Mouse (Mus musculus): ENCODE results near the gene B4galnt1. TPM values are rescaled to one million over a fixed set of nuclear protein-coding genes. Genes with fewer than 3 reads are reported as not detected.
A peak's percentile ranks its signal among the peaks of the same experiment; 100 is the strongest.
"Not testable (repeated sequence)": the region's sequence is repeated elsewhere in the genome, so short reads cannot be mapped to it uniquely, and the experiment has no call there.

B4galnt1 gene
- polyA plus RNA-seq, 1 experiment from 2014 or later: 9.3 TPM

DNA sequence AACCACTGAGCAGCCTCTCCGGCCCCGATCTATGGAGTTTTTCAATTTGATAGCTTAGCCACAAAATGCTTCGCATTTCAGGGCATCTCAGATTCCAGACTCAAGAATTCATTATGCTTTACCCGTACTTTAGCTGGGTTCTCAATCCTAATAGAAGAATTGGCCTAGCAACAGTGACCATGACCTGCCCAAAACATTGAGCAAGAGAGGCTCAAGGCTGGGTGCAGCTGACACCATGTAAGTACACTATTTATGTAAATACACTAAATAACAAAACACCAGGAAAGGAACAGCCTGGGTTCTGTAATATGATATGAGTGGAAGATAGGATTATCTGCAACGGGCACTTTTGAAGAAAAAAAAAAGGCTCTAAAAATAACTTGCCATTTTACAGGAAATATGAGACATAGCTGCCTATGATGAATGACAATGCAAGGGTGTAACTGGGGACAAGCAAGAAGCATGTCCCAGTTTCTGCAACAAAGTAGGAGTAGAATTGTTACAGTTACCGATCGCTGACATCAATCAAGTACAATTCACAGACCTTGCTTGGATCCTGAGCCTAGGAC lies 37.2 kb upstream of the B4galnt1 start:
- 51% methylated on average over 7 of the region's 7 CpGs for WGBS (ENCODE audit: insufficient replicate concordance)
- peak overlapping the region; percentile 63 for H3K27ac ChIP-seq
- no peaks in the 10 kb centered on the region for H3K27me3 ChIP-seq
- H3K4me1 ChIP-seq (replicated peaks): peaks cover 60% of the 10 kb centered on the region
- no peak for ATAC-seq (ENCODE audit: low read depth)
- no peak overlapping the region for H3K4me3 ChIP-seq (replicated peaks)
- no peaks in the 10 kb centered on the region for H3K36me3 ChIP-seq
- H3K9ac ChIP-seq: peak overlapping the region; percentile 11; the same call in 1 of the 2 replicates
- H3K9me3 ChIP-seq (replicated peaks): no peaks in the 10 kb centered on the region
- no peak for DNase-seq
- H3K4me2 ChIP-seq: no peak overlapping the region

- no peak for ATAC-seq (ENCODE audit: low read depth)
- H3K36me3 ChIP-seq: no peaks in the 10 kb centered on the region
- 51% methylated on average over 4 of the region's 4 CpGs for whole genome bisulfite sequencing (ENCODE audit: insufficient replicate concordance)
These were observed 35.6 kb upstream of the B4galnt1 start for GRCm38 (mm10) chr10:127129431-127129830.

GRCm38 (mm10) chr10:127132469-127132868 lies 32.6 kb upstream of the B4galnt1 start:
- no peak overlapping the region for H3K4me3 ChIP-seq (replicated peaks)
- H3K4me2 ChIP-seq: no peak overlapping the region
- no peak for ATAC-seq (ENCODE audit: low read depth)
- no peaks in the 10 kb centered on the region for H3K27me3 ChIP-seq
- H3K27ac ChIP-seq: no peak overlapping the region
- no peak for DNase-seq
- H3K9ac ChIP-seq: no peak overlapping the region
- peaks cover 47% of the 10 kb centered on the region for H3K4me1 ChIP-seq (replicated peaks)
- no peaks in the 10 kb centered on the region for H3K36me3 ChIP-seq
- H3K9me3 ChIP-seq (replicated peaks): no peaks in the 10 kb centered on the region
- WGBS (ENCODE audit: insufficient replicate concordance): 62% methylated on average over 5 of the region's 5 CpGs

More at GRCm38 (mm10) chr10:127129431-127129830, 35.6 kb upstream of the B4galnt1 start:
- H3K27me3 ChIP-seq: no peaks in the 10 kb centered on the region
- peaks cover 47% of the 10 kb centered on the region for H3K4me1 ChIP-seq (replicated peaks)
- no peak for DNase-seq
- H3K27ac ChIP-seq: no peak overlapping the region
- H3K4me3 ChIP-seq (replicated peaks): no peak overlapping the region
- no peak overlapping the region for H3K4me2 ChIP-seq
- no peaks in the 10 kb centered on the region for H3K9me3 ChIP-seq (replicated peaks)
- no peak overlapping the region for H3K9ac ChIP-seq

- not testable (repeated sequence) for H3K4me3 ChIP-seq (replicated peaks); H3K36me3 ChIP-seq; ATAC-seq (ENCODE audit: low read depth); H3K9me3 ChIP-seq (replicated peaks); H3K27me3 ChIP-seq; H3K4me2 ChIP-seq; DNase-seq; H3K9ac ChIP-seq
- Histone ChIP-seq H3K27ac (peak overlapping the region; percentile 78), H3K4me1 (replicated peaks) (peaks cover 48% of the 10 kb centered on the region)
- 75% methylated on average over 3 of the region's 3 CpGs for WGBS (ENCODE audit: insufficient replicate concordance)
These were observed 30.5 kb upstream of the B4galnt1 start for GRCm38 (mm10) chr10:127134394-127135035.

DNA sequence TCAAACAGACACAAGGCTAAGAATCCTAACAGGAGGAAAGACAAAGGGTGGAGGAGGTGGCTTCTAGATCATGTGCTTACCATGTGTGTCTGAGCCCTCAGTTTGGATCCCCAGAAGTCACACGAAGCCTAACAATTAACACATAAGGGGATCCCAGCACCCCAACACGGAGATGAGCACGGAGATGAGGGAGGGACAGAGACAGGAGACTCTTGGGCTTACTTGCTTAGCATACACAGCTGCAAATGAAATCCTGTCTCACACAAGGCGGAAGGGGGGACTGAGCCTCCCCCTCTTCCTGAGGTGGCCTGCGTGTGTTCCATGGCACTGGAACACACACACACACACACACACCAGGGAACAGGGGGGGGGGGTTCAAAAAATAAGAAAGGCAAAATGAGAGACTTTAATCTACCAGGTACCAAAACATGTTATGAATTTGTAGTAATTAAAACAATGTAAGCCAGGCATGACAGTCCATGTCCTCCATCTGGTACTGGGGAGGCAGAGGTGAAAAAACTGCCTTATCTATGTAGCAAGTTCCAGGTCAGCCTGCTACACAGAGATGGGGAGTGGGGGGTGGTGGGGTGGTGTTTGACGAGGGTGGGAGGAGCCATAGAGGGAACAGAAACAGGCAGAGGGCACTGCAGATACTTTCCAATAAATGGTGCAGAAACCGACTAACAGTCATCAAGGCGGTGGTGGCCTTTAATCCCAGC lies 29.7 kb upstream of the B4galnt1 start:
- no peak overlapping the region for H3K4me3 ChIP-seq (replicated peaks)
- 19% methylated on average over 8 of the region's 8 CpGs for WGBS (ENCODE audit: insufficient replicate concordance)
- H3K27me3 ChIP-seq: no peaks in the 10 kb centered on the region
- H3K36me3 ChIP-seq: no peaks in the 10 kb centered on the region
- ATAC-seq (ENCODE audit: low read depth) (peak; percentile 89), DNase-seq (peak; percentile 64)
- H3K27ac ChIP-seq: peak overlapping the region; percentile 78
- H3K9ac ChIP-seq: peak overlapping the region; percentile 30; the same call in 1 of the 2 replicates
- H3K4me2 ChIP-seq: peak overlapping the region; percentile 41
- peaks cover 48% of the 10 kb centered on the region for H3K4me1 ChIP-seq (replicated peaks)
- no peaks in the 10 kb centered on the region for H3K9me3 ChIP-seq (replicated peaks)

- H3K4me1 ChIP-seq (replicated peaks): peaks cover 55% of the 10 kb centered on the region
- no peaks in the 10 kb centered on the region for H3K9me3 ChIP-seq (replicated peaks)
- no peak overlapping the region for H3K4me2 ChIP-seq
- no peak for DNase-seq
- H3K27ac ChIP-seq: peak overlapping the region; percentile 78
- H3K4me3 ChIP-seq (replicated peaks): no peak overlapping the region
- H3K27me3 ChIP-seq: no peaks in the 10 kb centered on the region
- no peak overlapping the region for H3K9ac ChIP-seq
- WGBS (ENCODE audit: insufficient replicate concordance): 47% methylated on average over 4 of the region's 4 CpGs
- no peak for ATAC-seq (ENCODE audit: low read depth)
- H3K36me3 ChIP-seq: no peaks in the 10 kb centered on the region
These were observed 28.5 kb upstream of the B4galnt1 start for GRCm38 (mm10) chr10:127136510-127136909.

DNA sequence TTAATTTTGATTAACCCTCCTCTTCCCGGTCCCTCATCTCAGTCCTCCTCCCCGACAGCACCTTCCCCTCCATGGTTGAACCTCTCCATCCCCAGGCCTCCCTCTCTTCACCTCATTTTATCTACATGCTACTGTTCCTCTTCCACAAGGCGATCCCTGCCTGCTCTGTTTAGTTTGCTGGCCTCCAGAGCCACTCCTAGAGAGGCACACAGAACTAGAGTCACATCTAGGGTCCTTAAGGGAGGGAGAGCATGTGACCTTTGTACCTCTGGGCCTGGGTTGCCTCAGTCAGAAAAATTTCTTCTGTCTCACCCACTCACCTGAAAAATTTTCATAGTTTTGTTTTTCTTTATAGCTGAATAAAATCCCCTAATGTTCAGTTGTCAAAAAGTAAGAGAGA lies 27.1 kb upstream of the B4galnt1 start:
- H3K4me2 ChIP-seq: no peak overlapping the region
- ATAC-seq (ENCODE audit: low read depth): no peak

DNA sequence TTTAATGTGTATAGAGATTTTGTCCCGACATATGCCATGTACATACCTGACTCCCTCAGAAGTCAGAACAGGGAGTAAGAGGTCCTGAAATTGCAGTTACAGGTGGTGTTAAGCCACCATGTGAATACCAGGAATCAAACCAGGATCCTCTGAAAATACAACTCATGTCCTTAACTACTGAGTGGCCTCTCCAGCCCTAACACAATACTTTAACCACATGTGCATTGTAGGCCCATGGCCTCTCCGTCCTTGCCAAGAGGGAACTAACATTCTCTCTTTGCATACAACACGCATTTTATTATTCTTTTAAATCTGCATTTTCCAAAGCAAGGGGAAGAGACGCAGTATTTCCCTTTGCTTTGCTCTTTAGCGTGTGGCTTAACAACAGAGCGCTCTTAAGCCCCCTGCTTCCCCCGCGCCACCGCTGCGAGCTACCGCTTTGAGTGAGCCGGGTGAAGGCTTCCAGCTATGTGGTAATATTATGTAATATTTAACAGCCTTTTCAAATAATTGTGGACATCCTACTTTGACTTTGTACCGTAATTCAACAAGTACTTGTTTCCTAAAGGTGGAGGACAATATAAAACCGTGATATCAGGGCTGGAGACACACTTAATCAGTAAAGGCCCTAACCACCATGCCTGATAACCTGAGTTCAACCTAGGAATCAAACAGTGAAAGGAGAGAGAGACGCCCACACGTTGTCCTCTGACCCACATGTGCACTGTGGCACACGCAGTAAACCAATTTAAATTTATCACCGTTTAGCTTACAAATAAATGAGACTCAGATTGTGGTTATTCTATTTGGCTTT lies 26.5 kb upstream of the B4galnt1 start:
- DNase-seq: no peak
- Histone ChIP-seq H3K9ac (no peak overlapping the region), H3K4me1 (replicated peaks) (peaks cover 56% of the 10 kb centered on the region), H3K36me3 (no peaks in the 10 kb centered on the region), H3K27me3 (no peaks in the 10 kb centered on the region), H3K4me3 (replicated peaks) (no peak overlapping the region), H3K27ac (peak overlapping the region; percentile 56), H3K4me2 (no peak overlapping the region), H3K9me3 (replicated peaks) (no peaks in the 10 kb centered on the region)
- 63% methylated on average over 18 of the region's 18 CpGs for WGBS (ENCODE audit: insufficient replicate concordance)
- no peak for ATAC-seq (ENCODE audit: low read depth)

More for the DNA sequence above, 27.1 kb upstream of the B4galnt1 start:
- Histone ChIP-seq H3K4me3 (replicated peaks) (no peak overlapping the region), H3K9ac (no peak overlapping the region), H3K27ac (peak overlapping the region; percentile 34; the same call in 1 of the 2 replicates), H3K27me3 (no peaks in the 10 kb centered on the region), H3K36me3 (no peaks in the 10 kb centered on the region), H3K4me1 (replicated peaks) (peaks cover 56% of the 10 kb centered on the region), H3K9me3 (replicated peaks) (no peaks in the 10 kb centered on the region)
- 67% methylated on average over 3 of the region's 3 CpGs for WGBS (ENCODE audit: insufficient replicate concordance)
- DNase-seq: no peak

- H3K4me2 ChIP-seq: no peak overlapping the region
- no peak overlapping the region for H3K4me3 ChIP-seq (replicated peaks)
- WGBS (ENCODE audit: insufficient replicate concordance): 72% methylated on average over 11 of the region's 11 CpGs
- H3K27me3 ChIP-seq: no peaks in the 10 kb centered on the region
- ATAC-seq (ENCODE audit: low read depth): no peak
- H3K27ac ChIP-seq: no peak overlapping the region
- H3K4me1 ChIP-seq (replicated peaks): peaks cover 40% of the 10 kb centered on the region
- H3K9me3 ChIP-seq (replicated peaks): no peaks in the 10 kb centered on the region
- H3K9ac ChIP-seq: no peak overlapping the region
- DNase-seq: no peak
- no peaks in the 10 kb centered on the region for H3K36me3 ChIP-seq
These were observed 24.1 kb upstream of the B4galnt1 start for GRCm38 (mm10) chr10:127140971-127141370.

- Histone ChIP-seq H3K4me1 (replicated peaks) (peaks cover 35% of the 10 kb centered on the region), H3K4me2 (no peak overlapping the region), H3K27me3 (no peaks in the 10 kb centered on the region), H3K9me3 (replicated peaks) (no peaks in the 10 kb centered on the region), H3K27ac (no peak overlapping the region), H3K9ac (no peak overlapping the region), H3K4me3 (replicated peaks) (no peak overlapping the region), H3K36me3 (no peaks in the 10 kb centered on the region)
- DNase-seq: no peak
- 56% methylated on average over 8 of the region's 8 CpGs for WGBS (ENCODE audit: insufficient replicate concordance)
- ATAC-seq (ENCODE audit: low read depth): no peak
These were observed 23.5 kb upstream of the B4galnt1 start for GRCm38 (mm10) chr10:127141500-127141899.

DNA sequence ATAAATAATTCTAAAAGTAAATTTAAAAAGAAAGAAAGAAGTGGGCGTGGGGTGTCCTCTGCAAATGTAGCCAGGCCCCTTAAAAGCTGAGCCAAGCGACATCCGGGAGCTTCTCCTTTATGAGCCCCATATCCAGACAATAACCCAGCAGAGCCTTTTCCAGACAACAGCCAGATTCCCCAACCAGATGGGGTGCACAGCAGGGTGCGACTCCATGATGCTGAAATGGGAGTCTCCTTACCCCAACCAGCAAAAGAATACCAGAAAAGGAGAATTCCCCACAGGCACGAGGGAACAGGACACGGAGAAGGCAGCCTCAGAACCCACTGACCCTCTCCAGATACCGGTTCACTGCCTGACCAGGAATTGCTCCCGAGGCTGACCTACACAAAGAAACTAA lies 21.8 kb upstream of the B4galnt1 start:
- WGBS (ENCODE audit: insufficient replicate concordance): 71% methylated on average over 8 of the region's 8 CpGs

More for the DNA sequence above, 21.8 kb upstream of the B4galnt1 start:
- Histone ChIP-seq H3K4me3 (replicated peaks) (no peak overlapping the region), H3K27ac (no peak overlapping the region), H3K4me2 (no peak overlapping the region), H3K4me1 (replicated peaks) (peaks cover 21% of the 10 kb centered on the region), H3K9ac (no peak overlapping the region), H3K9me3 (replicated peaks) (no peaks in the 10 kb centered on the region), H3K36me3 (no peaks in the 10 kb centered on the region), H3K27me3 (no peaks in the 10 kb centered on the region)
- no peak for ATAC-seq (ENCODE audit: low read depth)
- no peak for DNase-seq
